Mouse (Mus musculus) cerebellum, adult 2 months (tissue): ENCODE data around the gene Mrpl51. TPM values are rescaled to one million over a fixed set of nuclear protein-coding genes. Genes with fewer than 3 reads are reported as not detected.

Experiments
- DNase-seq, 2 experiments: peaks; one replicate each; pipeline ENCODE4 v3.0.0; 2021
- H3K27ac ChIP-seq: fragments of 200-500 bp; 2 replicates; pipeline ENCODE4 v1.5.1; 2012; ENCODE audit warnings: low read length, control low read depth, inconsistent platforms; ENCODE audit not compliant: insufficient read depth
- H3K27me3 ChIP-seq: fragments of 200-500 bp; 2 replicates; pipeline ENCODE4 v1.6.1; 2012; ENCODE audit warnings: inconsistent platforms, mild to moderate bottlenecking, low read length, moderate library complexity; ENCODE audit not compliant: control insufficient read depth, insufficient read depth
- H3K4me1 ChIP-seq: fragments of 200-500 bp; 2 replicates; pipeline ENCODE4 v1.6.1; 2011; ENCODE audit warnings: low read length; ENCODE audit not compliant: control insufficient read depth, insufficient read depth
- H3K4me3 ChIP-seq: fragments of 200-500 bp; replicated peaks from 2 replicates; pipeline ENCODE3; 2011; ENCODE audit warnings: mild to moderate bottlenecking, low read depth, low read length, control low read depth; ENCODE audit not compliant: insufficient read depth
- CTCF ChIP-seq: fragments of 200-500 bp; IDR thresholded peaks from 2 replicates; pipeline ENCODE4 v1.5.1; 2011; ENCODE audit warnings: low read depth, mild to moderate bottlenecking, control low read depth, low read length, moderate library complexity, borderline replicate concordance; ENCODE audit not compliant: insufficient read depth
- POLR2A ChIP-seq: fragments of 200-500 bp; IDR thresholded peaks from 2 replicates; pipeline ENCODE4 v1.6.1; 2011; ENCODE audit warnings: low read length, control low read depth, borderline replicate concordance; ENCODE audit not compliant: insufficient read depth
- WGBS: fragments of 180-500 bp; shearing (Covaris S2); methylation state at CpG from one replicate; pipeline ENCODE4 v1.1.7; 2018; 5-methylcytosine and 5-hydroxymethylcytosine counted together
- polyA plus RNA-seq: library from polyadenylated mRNA; depleted of rRNA; stranded (reverse); fragments of >200 nt; gene quantifications from 2 replicates; pipeline ENCODE4 v1.2.3, GENCODE M21; 2012

The Mrpl51 gene
- polyA plus RNA-seq, 1 experiment = 70.4 TPM

- peak overlapping the region; percentile 89 for H3K27ac ChIP-seq
- TF ChIP-seq CTCF (no peak), POLR2A (no peak)
- WGBS = 10% methylated on average over 10 of the region's 10 CpGs
- peak overlapping the region; percentile 72 for H3K4me3 ChIP-seq
- H3K4me1 ChIP-seq = peaks cover 28% of the 10 kb centered on the region
- DNase-seq = peak in 1 of 2 experiments; percentile 36
- H3K27me3 ChIP-seq = no peaks in the 10 kb centered on the region
These were observed 44.3 kb upstream of the Mrpl51 start for GRCm38 (mm10) chr6:125147329-125147728.

- TF ChIP-seq POLR2A (peak; percentile 8; the same call in 1 of the 2 replicates), CTCF (no peak)
- Histone ChIP-seq H3K4me1 (peaks cover 28% of the 10 kb centered on the region), H3K27ac (peak overlapping the region; percentile 89), H3K4me3 (peak overlapping the region; percentile 72), H3K27me3 (no peaks in the 10 kb centered on the region)
- 8% methylated on average over 18 of the region's 18 CpGs for WGBS
- peak; percentile 65 to 72 for DNase-seq
These were observed 43.2 kb upstream of the Mrpl51 start for GRCm38 (mm10) chr6:125148251-125148925.

- H3K4me3 ChIP-seq = peak overlapping the region; percentile 72
- peak; percentile 55 to 57 for DNase-seq
- peak overlapping the region; percentile 89 for H3K27ac ChIP-seq
- H3K27me3 ChIP-seq = no peaks in the 10 kb centered on the region
- H3K4me1 ChIP-seq = peaks cover 28% of the 10 kb centered on the region
- TF ChIP-seq POLR2A = no peak
- no peak for TF ChIP-seq CTCF
- WGBS = 8% methylated on average over 16 of the region's 16 CpGs
These were observed 42.6 kb upstream of the Mrpl51 start for GRCm38 (mm10) chr6:125148926-125149568.

GRCm38 (mm10) chr6:125149569-125149950 is 42.0 kb upstream of the Mrpl51 start:
- 18% methylated on average over 7 of the region's 7 CpGs for whole genome bisulfite sequencing
- Histone ChIP-seq H3K27ac (peak overlapping the region; percentile 89), H3K4me1 (peaks cover 28% of the 10 kb centered on the region), H3K4me3 (no peak overlapping the region), H3K27me3 (no peaks in the 10 kb centered on the region)
- TF ChIP-seq POLR2A = no peak
- no peak for TF ChIP-seq CTCF
- no peak for DNase-seq

- Histone ChIP-seq H3K27me3 (no peaks in the 10 kb centered on the region), H3K4me3 (no peak overlapping the region), H3K27ac (no peak overlapping the region), H3K4me1 (peaks cover 20% of the 10 kb centered on the region)
- no peak for DNase-seq
- WGBS = 70% methylated on average over 22 of the region's 22 CpGs
- no peak for TF ChIP-seq CTCF
- TF ChIP-seq POLR2A = no peak
These were observed 39.2 kb upstream of the Mrpl51 start for GRCm38 (mm10) chr6:125152212-125153017.

GRCm38 (mm10) chr6:125153018-125153389 is 38.6 kb upstream of the Mrpl51 start:
- H3K4me3 ChIP-seq = no peak overlapping the region
- no peak for DNase-seq
- peaks cover 16% of the 10 kb centered on the region for H3K4me1 ChIP-seq
- WGBS = 82% methylated on average over 5 of the region's 5 CpGs
- H3K27me3 ChIP-seq = no peaks in the 10 kb centered on the region
- H3K27ac ChIP-seq = no peak overlapping the region
- TF ChIP-seq POLR2A (no peak), CTCF (no peak)

- H3K4me1 ChIP-seq = peaks cover 10% of the 10 kb centered on the region
- no peak overlapping the region for H3K27ac ChIP-seq
- no peak for DNase-seq
- WGBS = 85% methylated on average over 4 of the region's 4 CpGs
- no peak overlapping the region for H3K4me3 ChIP-seq
- no peaks in the 10 kb centered on the region for H3K27me3 ChIP-seq
- no peak for TF ChIP-seq POLR2A
- TF ChIP-seq CTCF = no peak
These were observed 37.9 kb upstream of the Mrpl51 start for GRCm38 (mm10) chr6:125153682-125154081.

GRCm38 (mm10) chr6:125154550-125154949 is 37.1 kb upstream of the Mrpl51 start:
- no peak overlapping the region for H3K27ac ChIP-seq
- peaks cover 3% of the 10 kb centered on the region for H3K4me1 ChIP-seq
- peak; percentile 57 for TF ChIP-seq CTCF
- TF ChIP-seq POLR2A = no peak
- no peaks in the 10 kb centered on the region for H3K27me3 ChIP-seq
- H3K4me3 ChIP-seq = no peak overlapping the region
- DNase-seq = peak in 1 of 2 experiments; percentile 41
